Mouse (Mus musculus): ENCODE measurements at regions not wholly inside any gene's neighbourhood (a gene's known extent, or its start where the extent isn't known, plus 50 kb on each side); places are given as distances from the start of the nearest gene placed in this dataset.

- TF ChIP-seq CTCF (IDR thresholded peaks at IDR 0.05; ENCODE audit: low read depth), result no peak
- no peak for TF ChIP-seq EP300 (optimal IDR thresholded peaks at IDR 0.05)
Observed at GRCm38 (mm10) chr1:177346540-177346939, 88.5 kb upstream of the Akt3 start.

Measured in stomach, postnatal 0 days (tissue).